Mouse (Mus musculus): Measurements from ENCODE around the gene Ncapd2. TPM values are rescaled to one million over a fixed set of nuclear protein-coding genes. Genes with fewer than 3 reads are reported as not detected.

Ncapd2 gene
- total and polyA plus RNA-seq, 3 experiments = 79.6 to 301 (median 147) TPM

- peaks cover 46 to 70% of the 10 kb centered on the region in 2 experiments for H3K36me3 ChIP-seq (replicated peaks in 1 of 2; ENCODE audit: control insufficient read depth in 1 of 2, insufficient read depth in 1 of 2, low read length in 1 of 2)
- no peak overlapping the region for H3K4me3 ChIP-seq (replicated peaks in 1 of 3; ENCODE audit: low read depth in 2 of 3, low read length in 2 of 3, poor library complexity in 1 of 3)
- H3K79me2 ChIP-seq (replicated peaks; ENCODE audit: control insufficient read depth, extremely low read depth, insufficient read depth, poor library complexity, severe bottlenecking) = peaks cover 29% of the 10 kb centered on the region
- dilution Hi-C loops (cut with MboI; ENCODE audit: extremely low pct_ligation_motif_present, extremely low pct_unique_long_range_greater_than_20kb, low sequenced_read_pairs) (no loop called here), in situ Hi-C loops (cut with MboI; ENCODE audit: low pct_ligation_motif_present, low pct_unique_long_range_greater_than_20kb, low sequenced_read_pairs) (no loop called here)
- H3K27me3 ChIP-seq (replicated peaks) = no peaks in the 10 kb centered on the region
- H3K4me1 ChIP-seq (ENCODE audit: control insufficient read depth in 1 of 2, insufficient read depth in 2 of 2) = peaks cover 0 to 23% of the 10 kb centered on the region in 2 experiments; a peak in 2 of 4 replicates
- TF ChIP-seq POLR2A (IDR thresholded peaks at IDR 0.05; ENCODE audit: low read depth, low read length) (0 out of 2 replicates have a peak, but pooled peaks have one; percentile 18), BHLHE40 (IDR thresholded peaks at IDR 0.05; ENCODE audit: low read depth, low read length) (no peak)
- no peaks in the 10 kb centered on the region for H3K9me3 ChIP-seq (replicated peaks; ENCODE audit: low read length)
- DNase-seq (ENCODE audit: extremely low read depth) = no peak
- no peak overlapping the region for H3K9ac ChIP-seq (ENCODE audit: insufficient read depth, low read depth)
- no peak overlapping the region for H3K4me2 ChIP-seq (ENCODE audit: insufficient read depth, low read depth, poor library complexity, severe bottlenecking)
- H3K27ac ChIP-seq (ENCODE audit: insufficient read depth, low read depth) = no peak overlapping the region
Measured at GRCm38 (mm10) chr6:125129710-125130402, 61.6 kb downstream of the Ncapd2 start.

GRCm38 (mm10) chr6:125128724-125129123 is 62.8 kb downstream of the Ncapd2 start:
- peaks cover 0 to 12% of the 10 kb centered on the region in 2 experiments; a peak in 2 of 4 replicates for H3K4me1 ChIP-seq (ENCODE audit: control insufficient read depth in 1 of 2, insufficient read depth in 2 of 2)

GRCm38 (mm10) chr6:125119387-125119786 is 72.1 kb downstream of the Ncapd2 start:
- Histone ChIP-seq H3K4me2 (ENCODE audit: insufficient read depth, low read depth, poor library complexity, severe bottlenecking) (no peak overlapping the region), H3K27ac (ENCODE audit: insufficient read depth, low read depth) (no peak overlapping the region), H3K36me3 (replicated peaks in 1 of 2; ENCODE audit: control insufficient read depth in 1 of 2, insufficient read depth in 1 of 2, low read length in 1 of 2) (peaks cover 75 to 91% of the 10 kb centered on the region in 2 experiments), H3K4me3 (replicated peaks in 1 of 3; ENCODE audit: low read depth in 2 of 3, low read length in 2 of 3, poor library complexity in 1 of 3) (no peak overlapping the region), H3K9me3 (replicated peaks; ENCODE audit: low read length) (no peaks in the 10 kb centered on the region), H3K9ac (ENCODE audit: insufficient read depth, low read depth) (no peak overlapping the region), H3K4me1 (ENCODE audit: control insufficient read depth in 1 of 2, insufficient read depth in 2 of 2) (no peaks in the 10 kb centered on the region), H3K79me2 (replicated peaks; ENCODE audit: control insufficient read depth, extremely low read depth, insufficient read depth, poor library complexity, severe bottlenecking) (no peaks in the 10 kb centered on the region), H3K27me3 (replicated peaks) (no peaks in the 10 kb centered on the region)
- no peak for DNase-seq (ENCODE audit: extremely low read depth)
- no peak for TF ChIP-seq KAT2A (IDR thresholded peaks at IDR 0.05; ENCODE audit: insufficient replicate concordance, low read length)
- no peak for TF ChIP-seq ETS1 (conservative IDR thresholded peaks at IDR 0.05; ENCODE audit: low read depth, low read length)
- TF ChIP-seq EP300 (IDR thresholded peaks at IDR 0.05; ENCODE audit: low read length) = no peak
- no peak for TF ChIP-seq MAFK (IDR thresholded peaks at IDR 0.05; ENCODE audit: insufficient replicate concordance, low read length)
- no peak for TF ChIP-seq RCOR1 (conservative IDR thresholded peaks at IDR 0.05; ENCODE audit: low read depth, low read length)
- no peak for TF ChIP-seq TBP (conservative IDR thresholded peaks at IDR 0.05; ENCODE audit: low read depth, low read length)
- no peak for TF ChIP-seq ELF1 (IDR thresholded peaks at IDR 0.05; ENCODE audit: low read depth, low read length)
- no peak for TF ChIP-seq CHD2 (IDR thresholded peaks at IDR 0.05; ENCODE audit: low read length)
- no peak for TF ChIP-seq MAZ (IDR thresholded peaks at IDR 0.05; ENCODE audit: low read depth, low read length)
- no peak for TF ChIP-seq SMC3 (IDR thresholded peaks at IDR 0.05; ENCODE audit: low read depth, low read length)
- dilution Hi-C loops (cut with MboI; ENCODE audit: extremely low pct_ligation_motif_present, extremely low pct_unique_long_range_greater_than_20kb, low sequenced_read_pairs) = no loop called here
- in situ Hi-C loops (cut with MboI; ENCODE audit: low pct_ligation_motif_present, low pct_unique_long_range_greater_than_20kb, low sequenced_read_pairs) = no loop called here

More at GRCm38 (mm10) chr6:125128724-125129123, 62.8 kb downstream of the Ncapd2 start:
- dilution Hi-C loops (cut with MboI; ENCODE audit: extremely low pct_ligation_motif_present, extremely low pct_unique_long_range_greater_than_20kb, low sequenced_read_pairs) = no loop called here
- Histone ChIP-seq H3K36me3 (replicated peaks in 1 of 2; ENCODE audit: control insufficient read depth in 1 of 2, insufficient read depth in 1 of 2, low read length in 1 of 2) (peaks cover 45 to 71% of the 10 kb centered on the region in 2 experiments), H3K9ac (ENCODE audit: insufficient read depth, low read depth) (no peak overlapping the region), H3K4me3 (replicated peaks in 1 of 3; ENCODE audit: low read depth in 2 of 3, low read length in 2 of 3, poor library complexity in 1 of 3) (no peak overlapping the region), H3K79me2 (replicated peaks; ENCODE audit: control insufficient read depth, extremely low read depth, insufficient read depth, poor library complexity, severe bottlenecking) (peaks cover 19% of the 10 kb centered on the region), H3K27me3 (replicated peaks) (no peaks in the 10 kb centered on the region), H3K9me3 (replicated peaks; ENCODE audit: low read length) (no peaks in the 10 kb centered on the region), H3K4me2 (ENCODE audit: insufficient read depth, low read depth, poor library complexity, severe bottlenecking) (no peak overlapping the region), H3K27ac (ENCODE audit: insufficient read depth, low read depth) (no peak overlapping the region)
- no peak for DNase-seq (ENCODE audit: extremely low read depth)
- TF ChIP-seq RAD21 (IDR thresholded peaks at IDR 0.05; ENCODE audit: low read depth, low read length) (no peak), MAFK (IDR thresholded peaks at IDR 0.05; ENCODE audit: insufficient replicate concordance, low read length) (no peak), TCF12 (IDR thresholded peaks at IDR 0.05; ENCODE audit: low read depth, low read length) (no peak), JUN (IDR thresholded peaks at IDR 0.05; ENCODE audit: insufficient read depth, low read depth, low read length) (no peak), SMC3 (IDR thresholded peaks at IDR 0.05; ENCODE audit: low read depth, low read length) (no peak)
- in situ Hi-C loops (cut with MboI; ENCODE audit: low pct_ligation_motif_present, low pct_unique_long_range_greater_than_20kb, low sequenced_read_pairs) = no loop called here

Measured in CH12.LX (cell line).